Mouse (Mus musculus): ENCODE measurements around the gene Coa6. TPM values are rescaled to one million over a fixed set of nuclear protein-coding genes. Genes with fewer than 3 reads are reported as not detected.

Gene Coa6
- polyA plus RNA-seq, 1 experiment, result 68.9 TPM

DNA sequence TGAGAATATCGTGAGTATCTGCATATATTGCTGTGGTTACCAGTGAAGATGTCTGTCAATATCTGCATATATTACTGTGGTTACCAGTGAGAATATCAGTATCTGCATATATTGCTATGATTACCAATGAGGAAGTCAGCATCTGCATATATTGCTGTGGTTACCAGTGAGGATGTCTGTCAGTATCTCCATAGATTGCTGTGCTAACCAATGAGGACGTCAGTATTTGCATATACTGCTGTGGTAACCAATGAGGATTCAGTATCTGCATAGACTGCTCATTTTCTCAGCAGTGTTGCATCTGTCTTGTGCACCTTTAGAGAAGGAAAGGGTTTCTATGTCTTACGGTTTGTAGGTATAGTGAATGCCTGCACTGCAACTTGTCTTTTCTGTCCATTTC is 1.5 kb upstream of the Coa6 start:
- TF ChIP-seq POLR2A (IDR thresholded peaks at IDR 0.05; ENCODE audit: control insufficient read depth, extremely low read depth, insufficient read depth, low read length, poor library complexity), result no peak
- TF ChIP-seq CTCF (IDR thresholded peaks at IDR 0.05; ENCODE audit: borderline replicate concordance, control insufficient read depth, extremely low read depth, insufficient read depth, low read length, poor library complexity), result no peak
- WGBS, result 86% methylated on average over 3 of the region's 3 CpGs
- no peaks in the 10 kb centered on the region for H3K27me3 ChIP-seq (ENCODE audit: control insufficient read depth, insufficient read depth, low read length)
- peaks cover 6% of the 10 kb centered on the region for H3K4me1 ChIP-seq (replicated peaks; ENCODE audit: control insufficient read depth, insufficient read depth, low read length)
- H3K36me3 ChIP-seq (ENCODE audit: control insufficient read depth, insufficient read depth, low read length), result peaks cover 2% of the 10 kb centered on the region
- H3K4me3 ChIP-seq (ENCODE audit: control insufficient read depth, insufficient read depth, low read length), result no peak overlapping the region
- H3K27ac ChIP-seq (ENCODE audit: control insufficient read depth, insufficient read depth, low read length), result no peak overlapping the region
- no peak for DNase-seq

DNA sequence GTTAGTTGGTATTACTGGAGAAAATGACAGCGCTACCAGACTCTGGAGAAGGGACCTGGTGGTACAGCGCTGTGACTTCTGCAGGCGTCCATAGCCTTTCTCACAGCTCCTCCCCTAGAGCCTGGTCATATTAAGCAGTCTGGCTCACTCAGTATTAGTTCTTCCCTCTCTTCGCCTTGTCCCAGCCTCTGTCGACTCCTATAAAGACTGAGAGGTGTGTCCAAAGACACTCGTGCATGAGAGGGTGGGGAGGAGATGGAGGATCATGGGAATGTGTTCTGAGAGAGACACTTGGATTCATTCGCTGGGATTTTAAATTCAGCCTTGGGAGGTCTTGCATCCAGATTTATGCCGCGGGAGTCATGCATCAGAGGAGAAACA is 595 bp downstream of the Coa6 start:
- Histone ChIP-seq H3K36me3 (ENCODE audit: control insufficient read depth, insufficient read depth, low read length) (peaks cover 22% of the 10 kb centered on the region), H3K4me1 (replicated peaks; ENCODE audit: control insufficient read depth, insufficient read depth, low read length) (peaks cover 6% of the 10 kb centered on the region), H3K27ac (ENCODE audit: control insufficient read depth, insufficient read depth, low read length) (no peak overlapping the region), H3K27me3 (ENCODE audit: control insufficient read depth, insufficient read depth, low read length) (no peaks in the 10 kb centered on the region), H3K4me3 (ENCODE audit: control insufficient read depth, insufficient read depth, low read length) (peak overlapping the region; percentile 64)
- 8% methylated on average over 9 of the region's 9 CpGs for WGBS
- DNase-seq, result no peak
- no peak for TF ChIP-seq CTCF (IDR thresholded peaks at IDR 0.05; ENCODE audit: borderline replicate concordance, control insufficient read depth, extremely low read depth, insufficient read depth, low read length, poor library complexity)
- no peak for TF ChIP-seq POLR2A (IDR thresholded peaks at IDR 0.05; ENCODE audit: control insufficient read depth, extremely low read depth, insufficient read depth, low read length, poor library complexity)

DNA sequence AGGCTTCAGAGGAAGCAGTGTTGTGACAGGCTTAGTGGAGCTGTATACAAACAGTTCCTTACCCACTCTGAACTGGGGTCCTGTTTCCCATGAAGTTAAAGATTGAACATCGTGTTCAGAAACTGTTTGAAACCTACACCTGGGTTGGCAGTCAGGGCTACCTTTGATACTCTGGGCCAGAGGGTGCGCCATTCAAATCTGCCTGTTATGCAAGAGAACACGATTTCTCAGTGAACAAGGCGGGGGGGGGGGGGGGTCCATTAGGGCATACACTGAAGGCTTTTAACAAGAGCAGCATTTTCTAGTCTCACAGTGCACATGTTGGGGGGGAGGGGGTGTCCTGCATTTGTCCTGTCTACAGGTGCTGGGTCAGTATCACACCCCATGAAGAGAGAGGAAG is 1.8 kb downstream of the Coa6 start:
- peaks cover 6% of the 10 kb centered on the region for H3K4me1 ChIP-seq (replicated peaks; ENCODE audit: control insufficient read depth, insufficient read depth, low read length)
- no peak overlapping the region for H3K27ac ChIP-seq (ENCODE audit: control insufficient read depth, insufficient read depth, low read length)
- H3K4me3 ChIP-seq (ENCODE audit: control insufficient read depth, insufficient read depth, low read length), result no peak overlapping the region
- H3K36me3 ChIP-seq (ENCODE audit: control insufficient read depth, insufficient read depth, low read length), result peaks cover 31% of the 10 kb centered on the region
- no peaks in the 10 kb centered on the region for H3K27me3 ChIP-seq (ENCODE audit: control insufficient read depth, insufficient read depth, low read length)
- TF ChIP-seq POLR2A (IDR thresholded peaks at IDR 0.05; ENCODE audit: control insufficient read depth, extremely low read depth, insufficient read depth, low read length, poor library complexity) (no peak), CTCF (IDR thresholded peaks at IDR 0.05; ENCODE audit: borderline replicate concordance, control insufficient read depth, extremely low read depth, insufficient read depth, low read length, poor library complexity) (no peak)
- WGBS, result 96% methylated on average over 4 of the region's 4 CpGs
- no peak for DNase-seq

DNA sequence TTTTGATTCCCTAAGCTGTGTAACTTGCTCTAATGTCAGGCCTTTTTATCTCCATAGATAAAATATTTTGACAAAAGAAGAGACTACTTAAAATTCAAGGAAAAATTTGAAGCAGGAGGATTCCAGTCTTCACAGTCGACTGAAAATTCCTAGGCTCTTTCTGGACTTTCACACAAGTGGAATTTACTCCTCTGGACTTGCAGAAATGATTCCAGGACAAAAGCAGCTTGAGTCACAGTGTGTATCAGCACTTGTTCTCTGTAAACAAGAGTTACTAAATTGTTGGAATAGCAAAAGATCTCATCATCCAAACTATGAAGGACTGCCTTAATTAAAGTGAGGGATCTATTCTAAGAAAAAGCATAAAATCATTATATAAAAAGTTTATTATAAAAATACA is 2.6 kb downstream of the Coa6 start:
- WGBS, result 87% methylated on average over 1 of the region's 1 CpGs
- Histone ChIP-seq H3K4me3 (ENCODE audit: control insufficient read depth, insufficient read depth, low read length) (no peak overlapping the region), H3K36me3 (ENCODE audit: control insufficient read depth, insufficient read depth, low read length) (peaks cover 31% of the 10 kb centered on the region), H3K4me1 (replicated peaks; ENCODE audit: control insufficient read depth, insufficient read depth, low read length) (peaks cover 6% of the 10 kb centered on the region), H3K27ac (ENCODE audit: control insufficient read depth, insufficient read depth, low read length) (no peak overlapping the region), H3K27me3 (ENCODE audit: control insufficient read depth, insufficient read depth, low read length) (no peaks in the 10 kb centered on the region)
- no peak for DNase-seq
- TF ChIP-seq CTCF (IDR thresholded peaks at IDR 0.05; ENCODE audit: borderline replicate concordance, control insufficient read depth, extremely low read depth, insufficient read depth, low read length, poor library complexity) (no peak), POLR2A (IDR thresholded peaks at IDR 0.05; ENCODE audit: control insufficient read depth, extremely low read depth, insufficient read depth, low read length, poor library complexity) (no peak)

DNA sequence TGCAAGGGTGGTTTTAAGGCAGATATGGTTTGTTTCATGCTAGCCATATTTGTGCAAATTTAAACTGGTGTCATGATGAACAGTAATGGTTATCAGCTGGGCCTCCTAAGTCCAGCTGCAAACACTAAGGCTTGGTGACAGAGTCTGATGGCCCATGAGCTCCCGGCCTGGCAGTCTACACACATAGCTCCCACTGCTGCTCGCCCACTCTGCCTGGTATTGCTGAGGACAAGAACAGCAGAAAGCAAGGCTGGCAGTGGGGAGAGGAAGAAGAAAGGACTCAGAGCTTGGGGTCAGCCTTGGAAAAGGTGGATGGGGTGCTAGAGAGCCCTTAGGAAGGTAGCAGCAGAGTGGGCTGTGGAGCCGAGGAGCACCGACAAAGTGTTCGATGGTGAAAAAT is 7.3 kb downstream of the Coa6 start:
- peaks cover 40% of the 10 kb centered on the region for H3K36me3 ChIP-seq (ENCODE audit: control insufficient read depth, insufficient read depth, low read length)

DNA sequence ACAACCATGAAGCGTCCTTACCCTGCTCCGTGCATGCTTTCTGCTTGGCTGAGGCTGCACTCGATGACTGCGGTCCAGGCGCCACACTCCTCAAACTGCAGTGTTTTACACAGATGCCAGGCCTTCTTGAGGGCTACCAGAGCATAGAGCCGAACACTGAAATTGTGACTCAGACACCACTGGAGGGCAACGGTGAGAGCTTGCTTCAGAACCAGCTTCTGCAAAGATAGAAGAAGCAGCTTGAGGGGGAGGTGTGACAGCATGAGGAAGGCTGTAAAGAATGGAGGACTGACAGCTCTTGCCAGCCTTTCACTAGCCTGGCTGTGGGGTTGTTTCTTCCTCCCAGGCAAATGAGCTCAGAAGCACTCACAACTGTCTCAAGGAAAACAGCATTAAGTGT is 11.5 kb downstream of the Coa6 start:
- 94% methylated on average over 7 of the region's 7 CpGs for WGBS

More for the DNA sequence above, 7.3 kb downstream of the Coa6 start:
- no peaks in the 10 kb centered on the region for H3K4me1 ChIP-seq (replicated peaks; ENCODE audit: control insufficient read depth, insufficient read depth, low read length)
- H3K4me3 ChIP-seq (ENCODE audit: control insufficient read depth, insufficient read depth, low read length), result no peak overlapping the region
- H3K27ac ChIP-seq (ENCODE audit: control insufficient read depth, insufficient read depth, low read length), result no peak overlapping the region
- 99% methylated on average over 5 of the region's 5 CpGs for WGBS
- no peak for TF ChIP-seq CTCF (IDR thresholded peaks at IDR 0.05; ENCODE audit: borderline replicate concordance, control insufficient read depth, extremely low read depth, insufficient read depth, low read length, poor library complexity)
- no peak for TF ChIP-seq POLR2A (IDR thresholded peaks at IDR 0.05; ENCODE audit: control insufficient read depth, extremely low read depth, insufficient read depth, low read length, poor library complexity)
- DNase-seq, result no peak
- H3K27me3 ChIP-seq (ENCODE audit: control insufficient read depth, insufficient read depth, low read length), result no peaks in the 10 kb centered on the region

DNA sequence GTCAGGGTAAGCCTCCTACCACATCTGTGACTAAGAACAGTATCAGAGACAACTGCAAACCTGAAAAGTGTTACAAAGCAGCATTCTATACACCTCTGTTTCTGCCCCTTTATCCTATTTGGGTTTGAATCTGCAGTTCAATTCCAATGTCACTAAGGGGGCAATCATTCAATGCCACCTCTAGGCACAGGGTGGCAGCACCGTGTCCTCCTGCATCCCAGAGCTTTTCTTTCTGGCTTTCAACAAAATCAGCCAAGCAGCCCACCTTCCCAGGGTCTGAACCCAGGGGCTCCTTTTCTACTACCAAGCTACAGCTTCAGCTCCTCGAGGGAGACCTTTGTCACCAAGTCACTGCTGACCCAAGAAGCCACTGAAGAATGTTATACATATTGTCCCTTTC is 16.6 kb downstream of the Coa6 start:
- Histone ChIP-seq H3K27me3 (ENCODE audit: control insufficient read depth, insufficient read depth, low read length) (no peaks in the 10 kb centered on the region), H3K4me3 (ENCODE audit: control insufficient read depth, insufficient read depth, low read length) (no peak overlapping the region), H3K36me3 (ENCODE audit: control insufficient read depth, insufficient read depth, low read length) (peaks cover 12% of the 10 kb centered on the region), H3K4me1 (replicated peaks; ENCODE audit: control insufficient read depth, insufficient read depth, low read length) (no peaks in the 10 kb centered on the region), H3K27ac (ENCODE audit: control insufficient read depth, insufficient read depth, low read length) (no peak overlapping the region)
- no peak for DNase-seq
- TF ChIP-seq CTCF (IDR thresholded peaks at IDR 0.05; ENCODE audit: borderline replicate concordance, control insufficient read depth, extremely low read depth, insufficient read depth, low read length, poor library complexity) (no peak), POLR2A (IDR thresholded peaks at IDR 0.05; ENCODE audit: control insufficient read depth, extremely low read depth, insufficient read depth, low read length, poor library complexity) (no peak)
- 77% methylated on average over 2 of the region's 2 CpGs for WGBS

More for the DNA sequence above, 11.5 kb downstream of the Coa6 start:
- no peaks in the 10 kb centered on the region for H3K27me3 ChIP-seq (ENCODE audit: control insufficient read depth, insufficient read depth, low read length)
- no peak for DNase-seq
- H3K4me1 ChIP-seq (replicated peaks; ENCODE audit: control insufficient read depth, insufficient read depth, low read length), result no peaks in the 10 kb centered on the region
- peaks cover 18% of the 10 kb centered on the region for H3K36me3 ChIP-seq (ENCODE audit: control insufficient read depth, insufficient read depth, low read length)
- H3K27ac ChIP-seq (ENCODE audit: control insufficient read depth, insufficient read depth, low read length), result no peak overlapping the region
- no peak overlapping the region for H3K4me3 ChIP-seq (ENCODE audit: control insufficient read depth, insufficient read depth, low read length)
- TF ChIP-seq CTCF (IDR thresholded peaks at IDR 0.05; ENCODE audit: borderline replicate concordance, control insufficient read depth, extremely low read depth, insufficient read depth, low read length, poor library complexity) (no peak), POLR2A (IDR thresholded peaks at IDR 0.05; ENCODE audit: control insufficient read depth, extremely low read depth, insufficient read depth, low read length, poor library complexity) (no peak)
